Mouse (Mus musculus): Measurements from ENCODE around the gene Ctsz. TPM values are rescaled to one million over a fixed set of nuclear protein-coding genes. Genes with fewer than 3 reads are reported as not detected.

The Ctsz gene
- polyA plus RNA-seq, 1 experiment = 284 TPM

- no peaks in the 10 kb centered on the region for H3K4me1 ChIP-seq (replicated peaks; ENCODE audit: control insufficient read depth, insufficient read depth, low read length)
- H3K27me3 ChIP-seq (ENCODE audit: control insufficient read depth, insufficient read depth, low read length) = no peaks in the 10 kb centered on the region
- no peak overlapping the region for H3K27ac ChIP-seq (ENCODE audit: control insufficient read depth, insufficient read depth, low read length)
- no peaks in the 10 kb centered on the region for H3K36me3 ChIP-seq (ENCODE audit: control insufficient read depth, insufficient read depth, low read length)
- no peak for TF ChIP-seq POLR2A (IDR thresholded peaks at IDR 0.05; ENCODE audit: control insufficient read depth, extremely low read depth, insufficient read depth, low read length, poor library complexity)
- TF ChIP-seq CTCF (IDR thresholded peaks at IDR 0.05; ENCODE audit: borderline replicate concordance, control insufficient read depth, extremely low read depth, insufficient read depth, low read length, poor library complexity) = no peak
- DNase-seq = no peak
- WGBS = 92% methylated on average over 4 of the region's 4 CpGs
- H3K4me3 ChIP-seq (ENCODE audit: control insufficient read depth, insufficient read depth, low read length) = no peak overlapping the region
These were observed 38.4 kb downstream of the Ctsz start for GRCm38 (mm10) chr2:174400396-174400795.

GRCm38 (mm10) chr2:174397881-174398280, 41.0 kb downstream of the Ctsz start:
- no peak for DNase-seq
- H3K36me3 ChIP-seq (ENCODE audit: control insufficient read depth, insufficient read depth, low read length) = no peaks in the 10 kb centered on the region
- H3K27ac ChIP-seq (ENCODE audit: control insufficient read depth, insufficient read depth, low read length) = no peak overlapping the region
- H3K27me3 ChIP-seq (ENCODE audit: control insufficient read depth, insufficient read depth, low read length) = no peaks in the 10 kb centered on the region
- no peak overlapping the region for H3K4me3 ChIP-seq (ENCODE audit: control insufficient read depth, insufficient read depth, low read length)
- no peak for TF ChIP-seq CTCF (IDR thresholded peaks at IDR 0.05; ENCODE audit: borderline replicate concordance, control insufficient read depth, extremely low read depth, insufficient read depth, low read length, poor library complexity)
- TF ChIP-seq POLR2A (IDR thresholded peaks at IDR 0.05; ENCODE audit: control insufficient read depth, extremely low read depth, insufficient read depth, low read length, poor library complexity) = no peak
- no peaks in the 10 kb centered on the region for H3K4me1 ChIP-seq (replicated peaks; ENCODE audit: control insufficient read depth, insufficient read depth, low read length)
- 93% methylated on average over 6 of the region's 6 CpGs for WGBS

- 100% methylated on average over 1 of the region's 1 CpGs for WGBS
- TF ChIP-seq CTCF (IDR thresholded peaks at IDR 0.05; ENCODE audit: borderline replicate concordance, control insufficient read depth, extremely low read depth, insufficient read depth, low read length, poor library complexity) (no peak), POLR2A (IDR thresholded peaks at IDR 0.05; ENCODE audit: control insufficient read depth, extremely low read depth, insufficient read depth, low read length, poor library complexity) (no peak)
These were observed 41.8 kb downstream of the Ctsz start for GRCm38 (mm10) chr2:174397065-174397464.

GRCm38 (mm10) chr2:174396643-174397042, 42.2 kb downstream of the Ctsz start:
- Histone ChIP-seq H3K4me1 (replicated peaks; ENCODE audit: control insufficient read depth, insufficient read depth, low read length) (no peaks in the 10 kb centered on the region), H3K27me3 (ENCODE audit: control insufficient read depth, insufficient read depth, low read length) (no peaks in the 10 kb centered on the region), H3K27ac (ENCODE audit: control insufficient read depth, insufficient read depth, low read length) (no peak overlapping the region), H3K36me3 (ENCODE audit: control insufficient read depth, insufficient read depth, low read length) (no peaks in the 10 kb centered on the region), H3K4me3 (ENCODE audit: control insufficient read depth, insufficient read depth, low read length) (no peak overlapping the region)
- WGBS = 96% methylated on average over 10 of the region's 10 CpGs
- DNase-seq = no peak
- no peak for TF ChIP-seq POLR2A (IDR thresholded peaks at IDR 0.05; ENCODE audit: control insufficient read depth, extremely low read depth, insufficient read depth, low read length, poor library complexity)
- no peak for TF ChIP-seq CTCF (IDR thresholded peaks at IDR 0.05; ENCODE audit: borderline replicate concordance, control insufficient read depth, extremely low read depth, insufficient read depth, low read length, poor library complexity)

More at GRCm38 (mm10) chr2:174397065-174397464, 41.8 kb downstream of the Ctsz start:
- Histone ChIP-seq H3K36me3 (ENCODE audit: control insufficient read depth, insufficient read depth, low read length) (no peaks in the 10 kb centered on the region), H3K4me1 (replicated peaks; ENCODE audit: control insufficient read depth, insufficient read depth, low read length) (no peaks in the 10 kb centered on the region), H3K27me3 (ENCODE audit: control insufficient read depth, insufficient read depth, low read length) (no peaks in the 10 kb centered on the region), H3K27ac (ENCODE audit: control insufficient read depth, insufficient read depth, low read length) (no peak overlapping the region), H3K4me3 (ENCODE audit: control insufficient read depth, insufficient read depth, low read length) (no peak overlapping the region)
- no peak for DNase-seq

GRCm38 (mm10) chr2:174393383-174393782, 45.5 kb downstream of the Ctsz start:
- Histone ChIP-seq H3K27me3 (ENCODE audit: control insufficient read depth, insufficient read depth, low read length) (no peaks in the 10 kb centered on the region), H3K4me1 (replicated peaks; ENCODE audit: control insufficient read depth, insufficient read depth, low read length) (no peaks in the 10 kb centered on the region), H3K36me3 (ENCODE audit: control insufficient read depth, insufficient read depth, low read length) (no peaks in the 10 kb centered on the region), H3K27ac (ENCODE audit: control insufficient read depth, insufficient read depth, low read length) (no peak overlapping the region), H3K4me3 (ENCODE audit: control insufficient read depth, insufficient read depth, low read length) (no peak overlapping the region)
- DNase-seq = no peak
- 80% methylated on average over 5 of the region's 5 CpGs for WGBS
- TF ChIP-seq POLR2A (IDR thresholded peaks at IDR 0.05; ENCODE audit: control insufficient read depth, extremely low read depth, insufficient read depth, low read length, poor library complexity) (no peak; the same call in 1 of the 2 replicates), CTCF (IDR thresholded peaks at IDR 0.05; ENCODE audit: borderline replicate concordance, control insufficient read depth, extremely low read depth, insufficient read depth, low read length, poor library complexity) (no peak)

- TF ChIP-seq POLR2A (IDR thresholded peaks at IDR 0.05; ENCODE audit: control insufficient read depth, extremely low read depth, insufficient read depth, low read length, poor library complexity) = no peak
- TF ChIP-seq CTCF (IDR thresholded peaks at IDR 0.05; ENCODE audit: borderline replicate concordance, control insufficient read depth, extremely low read depth, insufficient read depth, low read length, poor library complexity) = no peak
- H3K27me3 ChIP-seq (ENCODE audit: control insufficient read depth, insufficient read depth, low read length) = no peaks in the 10 kb centered on the region
- no peak overlapping the region for H3K27ac ChIP-seq (ENCODE audit: control insufficient read depth, insufficient read depth, low read length)
- H3K4me1 ChIP-seq (replicated peaks; ENCODE audit: control insufficient read depth, insufficient read depth, low read length) = no peaks in the 10 kb centered on the region
- no peaks in the 10 kb centered on the region for H3K36me3 ChIP-seq (ENCODE audit: control insufficient read depth, insufficient read depth, low read length)
- WGBS = 85% methylated on average over 9 of the region's 9 CpGs
- no peak for DNase-seq
- H3K4me3 ChIP-seq (ENCODE audit: control insufficient read depth, insufficient read depth, low read length) = no peak overlapping the region
These were observed 46.3 kb downstream of the Ctsz start for GRCm38 (mm10) chr2:174392554-174392953.

- Histone ChIP-seq H3K36me3 (ENCODE audit: control insufficient read depth, insufficient read depth, low read length) (no peaks in the 10 kb centered on the region), H3K27ac (ENCODE audit: control insufficient read depth, insufficient read depth, low read length) (no peak overlapping the region), H3K27me3 (ENCODE audit: control insufficient read depth, insufficient read depth, low read length) (no peaks in the 10 kb centered on the region), H3K4me3 (ENCODE audit: control insufficient read depth, insufficient read depth, low read length) (no peak overlapping the region), H3K4me1 (replicated peaks; ENCODE audit: control insufficient read depth, insufficient read depth, low read length) (no peaks in the 10 kb centered on the region)
- TF ChIP-seq POLR2A (IDR thresholded peaks at IDR 0.05; ENCODE audit: control insufficient read depth, extremely low read depth, insufficient read depth, low read length, poor library complexity) = no peak
- no peak for TF ChIP-seq CTCF (IDR thresholded peaks at IDR 0.05; ENCODE audit: borderline replicate concordance, control insufficient read depth, extremely low read depth, insufficient read depth, low read length, poor library complexity)
- WGBS = 97% methylated on average over 3 of the region's 3 CpGs
- no peak for DNase-seq
These were observed 46.9 kb downstream of the Ctsz start for GRCm38 (mm10) chr2:174391936-174392335.
